Mouse (Mus musculus): Measurements from ENCODE around the gene Rcan1.

GRCm38 (mm10) chr16:92510835-92511772 is 40.4 kb upstream of the Rcan1 start:
- no peak for TF ChIP-seq GATA1 (IDR thresholded peaks at IDR 0.05; ENCODE audit: borderline replicate concordance, low read length)
- no peak for TF ChIP-seq FLI1 (IDR thresholded peaks at IDR 0.05; ENCODE audit: low read length)
